ENCODE assay signal across 24 mouse cellular contexts in genomic region chr19:46420410-46420809, GRCm38 (mm10). TPM values are rescaled to one million over a fixed set of nuclear protein-coding genes. Genes with fewer than 3 reads are reported as not detected.
A peak's percentile ranks its signal among the peaks of the same experiment; 100 is the strongest.
DNase-seq lines count a peak whose midpoint lies in the region; ATAC-seq and TF ChIP-seq lines count a peak whose summit lies in the region.
"Had no signal": no experiment of that assay in that cellular context is flagged by ENCODE, and none has a peak within 500 bp of the region (broad histone marks: within the 10 kb centered on the region; RNA-seq: fewer than 3 reads in every experiment).

No protein-coding gene starts in this region.

- no peak overlapping the region for H3K9ac ChIP-seq in hindbrain, postnatal 0 days (replicated peaks; ENCODE audit: low read length)
- no peak overlapping the region for H3K9ac ChIP-seq in hindbrain, embryonic 11.5 days (ENCODE audit: low read depth, low read length)
- H3K9ac ChIP-seq in kidney, embryonic 15.5 days: no peak overlapping the region
- H3K9ac ChIP-seq: embryonic facial prominence, embryonic 12.5 days; forebrain, embryonic 13.5 days had no signal

- no peaks in the 10 kb centered on the region for H3K27me3 ChIP-seq in hindbrain, postnatal 0 days (ENCODE audit: insufficient read depth, low read length)
- H3K27me3 ChIP-seq in hindbrain, embryonic 11.5 days (ENCODE audit: control insufficient read depth, insufficient read depth, low read length): no peaks in the 10 kb centered on the region
- no peaks in the 10 kb centered on the region for H3K27me3 ChIP-seq in kidney, adult 2 months (replicated peaks; ENCODE audit: control insufficient read depth, insufficient read depth, low read length)
- no peaks in the 10 kb centered on the region for H3K27me3 ChIP-seq in kidney, embryonic 15.5 days
- H3K27me3 ChIP-seq in limb, embryonic 10.5 days (ENCODE audit: low read depth, poor library complexity, severe bottlenecking): no peaks in the 10 kb centered on the region
- H3K27me3 ChIP-seq: CH12.LX; embryonic facial prominence, embryonic 12.5 days; forebrain, embryonic 13.5 days; Patski had no signal

- no peak for DNase-seq in hindbrain, postnatal 0 days (ENCODE audit: low spot score)
- no peak for DNase-seq in hindbrain, embryonic 11.5 days (ENCODE audit: low spot score)
- DNase-seq in kidney, adult 2 months: peak; percentile 55
- no peak for DNase-seq in kidney, postnatal 10 days
- DNase-seq in kidney, adult 18-20 months: no peak
- DNase-seq in limb, embryonic 10.5 days (ENCODE audit: low spot score): no peak
- DNase-seq: adrenal gland, adult 8-10 months; adrenal gland, postnatal 14 days; adrenal gland, postnatal 36 days; B cell, adult 2 months; cerebellum, adult 11-12 months; cerebellum, adult 2 months; cerebellum, adult 9-10 months; cerebellum, postnatal 10 days; cerebellum, postnatal 25 days had no signal

- no peak overlapping the region for H3K4me2 ChIP-seq in hindbrain, postnatal 0 days (ENCODE audit: low read depth, low read length)
- H3K4me2 ChIP-seq in hindbrain, embryonic 11.5 days (replicated peaks; ENCODE audit: low read depth, low read length): no peak overlapping the region
- no peak overlapping the region for H3K4me2 ChIP-seq in kidney, embryonic 15.5 days
- H3K4me2 ChIP-seq: embryonic facial prominence, embryonic 12.5 days; forebrain, embryonic 13.5 days had no signal

- 89% methylated on average over 7 of the region's 7 CpGs for WGBS in hindbrain, postnatal 0 days
- 94% methylated on average over 7 of the region's 7 CpGs for WGBS in hindbrain, embryonic 11.5 days
- 53% methylated on average over 7 of the region's 7 CpGs for WGBS in kidney, adult 2 months
- 83% methylated on average over 7 of the region's 7 CpGs for WGBS in kidney, embryonic 15.5 days
- WGBS in limb, embryonic 10.5 days: 94% methylated on average over 7 of the region's 7 CpGs

- TF ChIP-seq POLR2A in kidney, adult 2 months (IDR thresholded peaks at IDR 0.05; ENCODE audit: low read depth, low read length): no peak

- no peak overlapping the region for H3K4me3 ChIP-seq in hindbrain, postnatal 0 days (ENCODE audit: low read length)
- H3K4me3 ChIP-seq in hindbrain, embryonic 11.5 days (ENCODE audit: low read depth, low read length): no peak overlapping the region
- no peak overlapping the region for H3K4me3 ChIP-seq in kidney, adult 2 months (ENCODE audit: insufficient read depth, low read depth, low read length)
- H3K4me3 ChIP-seq in kidney, embryonic 15.5 days (replicated peaks): no peak overlapping the region
- no peak overlapping the region for H3K4me3 ChIP-seq in limb, embryonic 10.5 days
- H3K4me3 ChIP-seq: embryonic facial prominence, embryonic 10.5 days; embryonic facial prominence, embryonic 12.5 days; forebrain, embryonic 13.5 days had no signal

- H3K4me1 ChIP-seq in hindbrain, postnatal 0 days (ENCODE audit: insufficient read depth, low read length): peaks cover 17% of the 10 kb centered on the region
- H3K4me1 ChIP-seq in hindbrain, embryonic 11.5 days (replicated peaks; ENCODE audit: control insufficient read depth, insufficient read depth, low read length): peaks cover 4% of the 10 kb centered on the region; the same call in 1 of the 2 replicates
- H3K4me1 ChIP-seq in kidney, adult 2 months (ENCODE audit: control insufficient read depth, insufficient read depth, low read length): peaks cover 37% of the 10 kb centered on the region
- H3K4me1 ChIP-seq in kidney, embryonic 15.5 days: peaks cover 44% of the 10 kb centered on the region
- H3K4me1 ChIP-seq in limb, embryonic 10.5 days: peaks cover 56% of the 10 kb centered on the region

- H3K36me3 ChIP-seq in hindbrain, postnatal 0 days (ENCODE audit: insufficient read depth, low read length): no peaks in the 10 kb centered on the region
- H3K36me3 ChIP-seq in hindbrain, embryonic 11.5 days (ENCODE audit: control insufficient read depth, insufficient read depth, low read length): peaks cover under 1% of the 10 kb centered on the region; the same call in 1 of the 2 replicates
- no peaks in the 10 kb centered on the region for H3K36me3 ChIP-seq in kidney, adult 2 months (ENCODE audit: control insufficient read depth, insufficient read depth, low read length)
- H3K36me3 ChIP-seq in kidney, embryonic 15.5 days: peaks cover 7% of the 10 kb centered on the region
- H3K36me3 ChIP-seq in limb, embryonic 10.5 days: peaks cover 15% of the 10 kb centered on the region

- no peak for TF ChIP-seq CTCF in hindbrain, postnatal 0 days (IDR thresholded peaks at IDR 0.05; ENCODE audit: low read depth)
- TF ChIP-seq CTCF in kidney, adult 2 months (conservative IDR thresholded peaks at IDR 0.05; ENCODE audit: insufficient read depth, insufficient read length, low read depth, low read length): no peak

- no peak for ATAC-seq in hindbrain, postnatal 0 days
- no peak for ATAC-seq in hindbrain, embryonic 11.5 days (ENCODE audit: low FRiP score)
- ATAC-seq in kidney, embryonic 15.5 days (replicated peaks; ENCODE audit: low FRiP score): no peak
- ATAC-seq: activated CD4-positive, CD25-positive, alpha-beta regulatory T cell, adult 4 months; CD4-positive, CD25-positive, alpha-beta regulatory T cell, adult 4 months; forebrain, embryonic 13.5 days; Patski had no signal

- H3K27ac ChIP-seq in hindbrain, postnatal 0 days: peak overlapping the region; percentile 32; the same call in 1 of the 2 replicates
- H3K27ac ChIP-seq in hindbrain, embryonic 11.5 days (ENCODE audit: low read depth, low read length): no peak overlapping the region
- no peak overlapping the region for H3K27ac ChIP-seq in kidney, adult 2 months (ENCODE audit: insufficient read depth, low read depth, low read length)
- 0 out of 2 replicates have a peak overlapping the region, but pooled peaks have one; percentile 37 for H3K27ac ChIP-seq in kidney, embryonic 15.5 days
- peak overlapping the region; percentile 50; the same call in 1 of the 2 replicates for H3K27ac ChIP-seq in limb, embryonic 10.5 days
- H3K27ac ChIP-seq: embryonic facial prominence, embryonic 10.5 days; embryonic facial prominence, embryonic 12.5 days had no signal

- no peaks in the 10 kb centered on the region for H3K9me3 ChIP-seq in hindbrain, postnatal 0 days (ENCODE audit: low read length)
- no peaks in the 10 kb centered on the region for H3K9me3 ChIP-seq in hindbrain, embryonic 11.5 days (ENCODE audit: control insufficient read depth, low read length)
- no peaks in the 10 kb centered on the region for H3K9me3 ChIP-seq in kidney, embryonic 15.5 days (replicated peaks)
- no peaks in the 10 kb centered on the region for H3K9me3 ChIP-seq in limb, embryonic 10.5 days (replicated peaks)
- H3K9me3 ChIP-seq: embryonic facial prominence, embryonic 10.5 days; embryonic facial prominence, embryonic 12.5 days; forebrain, embryonic 13.5 days; G1E had no signal

RNA-seq across cellular contexts. Expression of gene Sufu, which starts 23.7 kb away (rescaled TPM):
- 21.4 and 21.9 TPM in 2 replicates for total RNA-seq in hindbrain, postnatal 0 days (2014; rRNA removed)
- 17.2 and 19.1 TPM in 2 replicates for polyA plus RNA-seq in hindbrain, postnatal 0 days (2015; fragmentation: Nextera tagmentation; extraction: Ambion mirVana)
- 31.9 and 33.2 TPM in 2 replicates for polyA plus RNA-seq in hindbrain, embryonic 11.5 days (2014; fragmentation: Nextera tagmentation; extraction: Ambion mirVana)
- 38.2 and 39.7 TPM in 2 replicates for polyA plus RNA-seq in kidney, adult 2 months (2012; rRNA removed)
- polyA plus RNA-seq in kidney, embryonic 15.5 days (2015; fragmentation: Nextera tagmentation; extraction: Ambion mirVana): 42.3 and 46.5 TPM in 2 replicates
- 53.8 and 58.5 TPM in 2 replicates for polyA plus RNA-seq in limb, embryonic 10.5 days (2016; fragmentation: Nextera tagmentation; extraction: Ambion mirVana)

RNA-seq across cellular contexts. Expression of gene Actr1a, which starts 24.9 kb away (rescaled TPM):
- total RNA-seq in hindbrain, postnatal 0 days (2014; rRNA removed): 321 and 337 TPM in 2 replicates
- polyA plus RNA-seq in hindbrain, postnatal 0 days (2015; fragmentation: Nextera tagmentation; extraction: Ambion mirVana): 278 and 295 TPM in 2 replicates
- 223 and 250 TPM in 2 replicates for polyA plus RNA-seq in hindbrain, embryonic 11.5 days (2014; fragmentation: Nextera tagmentation; extraction: Ambion mirVana)
- polyA plus RNA-seq in kidney, adult 2 months (2012; rRNA removed): 73.8 and 80.4 TPM in 2 replicates
- polyA plus RNA-seq in kidney, embryonic 15.5 days (2015; fragmentation: Nextera tagmentation; extraction: Ambion mirVana): 122 and 136 TPM in 2 replicates
- polyA plus RNA-seq in limb, embryonic 10.5 days (2016; fragmentation: Nextera tagmentation; extraction: Ambion mirVana): 159 and 168 TPM in 2 replicates

Comparison
In these comparisons a context has a peak if more than half of its experiments do, and no peak if none do; other contexts are left out.
1. H3K27ac ChIP-seq: peak in hindbrain, postnatal 0 days (single experiment), kidney, embryonic 15.5 days (single experiment) and limb, embryonic 10.5 days (single experiment); none in hindbrain, embryonic 11.5 days (single experiment) and kidney, adult 2 months (single experiment).